Mouse (Mus musculus): ENCODE data around the gene Mgrn1.
A peak's percentile ranks its signal among the peaks of the same experiment; 100 is the strongest.

Mgrn1 gene

DNA sequence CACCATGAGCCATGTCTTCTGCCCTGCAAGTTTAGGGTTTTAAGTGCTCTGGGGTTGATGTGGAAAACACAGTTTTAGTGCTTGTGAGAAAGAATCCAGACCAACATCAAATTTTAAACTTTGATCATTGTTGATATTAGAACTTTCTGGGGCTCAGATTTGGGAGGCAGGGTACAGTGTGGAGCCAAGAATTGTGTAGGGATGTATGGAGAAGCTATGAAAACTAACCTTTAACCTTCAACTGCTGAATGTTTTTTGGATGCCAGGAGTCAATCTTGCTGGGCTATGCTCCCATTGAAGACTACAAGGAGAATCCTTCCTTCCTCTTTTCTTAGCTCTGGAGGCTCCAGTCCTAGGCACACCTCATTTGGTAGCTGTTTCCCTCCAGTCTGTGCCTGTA is 20.5 kb downstream of the Mgrn1 start:
- no peak for DNase-seq (ENCODE audit: low read depth in 2 of 2, low spot score in 2 of 2)

DNA sequence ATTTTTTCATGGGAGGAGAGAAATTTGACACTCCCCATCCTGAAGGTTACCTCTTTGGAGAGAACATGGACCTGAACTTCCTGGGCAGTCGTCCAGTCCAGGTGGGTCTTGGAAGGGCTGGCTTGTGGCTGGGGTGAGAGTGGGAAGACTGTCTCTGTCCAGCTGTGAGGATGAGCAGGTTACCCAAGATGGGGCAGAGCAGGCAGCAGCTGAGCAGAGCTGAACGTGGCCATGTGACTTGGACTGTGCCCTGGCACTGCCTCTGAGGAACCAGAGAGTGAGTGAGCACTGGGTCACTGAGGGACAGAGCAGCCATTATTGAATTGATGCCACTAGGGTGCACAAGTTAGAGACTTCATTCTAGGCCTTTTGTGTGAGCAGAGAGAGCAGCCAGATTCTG is 21.3 kb downstream of the Mgrn1 start:
- DNase-seq (ENCODE audit: low read depth in 2 of 2, low spot score in 2 of 2), result no peak

DNA sequence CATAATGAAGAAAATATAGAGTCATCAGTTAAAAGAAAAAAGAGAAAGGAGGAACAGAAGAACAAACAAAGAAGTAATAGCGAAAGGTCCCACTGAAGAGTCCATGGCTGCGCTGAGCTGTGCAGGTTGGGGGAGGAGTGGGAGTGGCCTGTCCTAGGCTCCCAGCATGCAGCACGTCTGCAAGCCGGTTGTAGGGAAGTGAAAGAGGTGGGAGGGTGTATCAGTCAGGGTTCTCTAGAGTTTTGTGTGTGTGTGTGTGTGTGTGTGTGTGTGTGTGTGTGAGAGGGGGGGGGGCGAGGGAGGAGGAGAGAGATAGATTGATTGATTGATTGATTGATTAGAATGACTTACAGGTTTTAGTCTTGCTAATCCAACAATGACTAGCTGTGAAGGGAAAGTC is 21.9 kb downstream of the Mgrn1 start:
- no peak for DNase-seq (ENCODE audit: low read depth in 2 of 2, low spot score in 2 of 2)

DNA sequence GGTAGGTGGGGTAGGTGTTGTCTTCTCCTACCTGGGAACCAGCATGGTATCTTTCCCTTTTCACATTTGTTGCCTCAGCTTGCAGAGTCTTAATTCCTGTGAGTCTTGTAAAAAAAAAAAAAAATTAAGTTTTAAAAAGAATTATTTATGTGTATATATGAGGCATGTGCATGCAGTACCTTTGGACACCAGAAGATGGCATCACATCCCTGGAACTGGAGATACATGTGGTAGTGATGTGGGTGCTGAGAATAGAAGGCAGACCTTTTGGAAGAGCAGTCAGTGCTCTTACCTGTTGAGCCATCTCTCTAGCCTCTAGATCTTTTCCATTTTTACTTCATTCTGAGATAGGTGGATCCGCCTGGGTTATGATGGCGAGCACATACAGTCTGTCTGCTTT is 23.7 kb downstream of the Mgrn1 start:
- DNase-seq (ENCODE audit: low read depth in 2 of 2, low spot score in 2 of 2), result peak in 1 of 2 experiments; percentile 37

DNA sequence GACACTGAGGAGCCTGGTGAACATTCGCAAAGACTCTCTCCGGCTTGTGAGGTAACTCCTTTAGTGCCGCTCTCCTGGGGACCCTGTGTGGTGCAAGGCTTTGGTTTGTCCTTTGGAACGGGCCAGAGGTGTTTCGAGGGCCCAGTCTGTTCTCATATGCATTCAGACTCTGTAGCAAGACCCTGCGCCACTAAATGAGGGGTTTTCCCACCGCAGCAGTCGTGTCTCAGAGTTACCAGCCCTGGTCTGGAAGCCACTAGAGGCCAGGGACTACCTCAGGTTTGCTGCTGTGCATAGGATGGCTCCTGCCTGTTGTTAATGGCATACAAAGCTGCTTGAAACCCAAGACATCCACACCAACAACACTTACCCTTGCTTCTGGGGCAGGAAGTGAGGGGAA is 24.7 kb downstream of the Mgrn1 start:
- no peak for DNase-seq (ENCODE audit: low read depth in 2 of 2, low spot score in 2 of 2)

DNA sequence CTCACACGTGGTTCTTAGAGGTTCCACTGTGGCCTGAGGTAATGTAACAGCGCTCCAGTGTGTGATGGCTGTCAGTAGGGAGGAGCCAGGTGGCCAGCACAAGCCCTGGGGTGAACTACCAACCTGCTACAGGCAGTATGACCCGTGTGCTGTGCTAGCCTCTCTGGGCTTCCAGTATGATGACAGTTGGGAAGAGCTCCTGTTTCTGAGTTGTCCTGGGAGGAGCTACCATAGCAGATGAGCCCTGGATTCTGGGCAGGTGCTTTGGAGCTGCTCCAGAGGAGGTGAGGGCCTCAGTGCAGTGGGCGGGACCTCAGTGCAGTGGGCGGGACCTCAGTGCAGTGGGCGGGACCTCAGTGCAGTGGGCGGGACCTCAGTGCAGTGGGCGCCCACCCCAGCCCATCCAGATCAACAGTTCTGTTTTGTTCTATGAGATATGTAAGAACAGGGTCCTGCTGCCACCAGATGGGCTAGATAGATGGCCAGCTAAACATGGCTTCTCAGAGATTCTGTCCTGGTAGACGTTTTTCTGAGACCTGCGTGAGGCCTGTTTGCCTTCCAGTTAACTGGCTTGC is 26.1 kb downstream of the Mgrn1 start:
- DNase-seq (ENCODE audit: low read depth in 2 of 2, low spot score in 2 of 2), result no peak

DNA sequence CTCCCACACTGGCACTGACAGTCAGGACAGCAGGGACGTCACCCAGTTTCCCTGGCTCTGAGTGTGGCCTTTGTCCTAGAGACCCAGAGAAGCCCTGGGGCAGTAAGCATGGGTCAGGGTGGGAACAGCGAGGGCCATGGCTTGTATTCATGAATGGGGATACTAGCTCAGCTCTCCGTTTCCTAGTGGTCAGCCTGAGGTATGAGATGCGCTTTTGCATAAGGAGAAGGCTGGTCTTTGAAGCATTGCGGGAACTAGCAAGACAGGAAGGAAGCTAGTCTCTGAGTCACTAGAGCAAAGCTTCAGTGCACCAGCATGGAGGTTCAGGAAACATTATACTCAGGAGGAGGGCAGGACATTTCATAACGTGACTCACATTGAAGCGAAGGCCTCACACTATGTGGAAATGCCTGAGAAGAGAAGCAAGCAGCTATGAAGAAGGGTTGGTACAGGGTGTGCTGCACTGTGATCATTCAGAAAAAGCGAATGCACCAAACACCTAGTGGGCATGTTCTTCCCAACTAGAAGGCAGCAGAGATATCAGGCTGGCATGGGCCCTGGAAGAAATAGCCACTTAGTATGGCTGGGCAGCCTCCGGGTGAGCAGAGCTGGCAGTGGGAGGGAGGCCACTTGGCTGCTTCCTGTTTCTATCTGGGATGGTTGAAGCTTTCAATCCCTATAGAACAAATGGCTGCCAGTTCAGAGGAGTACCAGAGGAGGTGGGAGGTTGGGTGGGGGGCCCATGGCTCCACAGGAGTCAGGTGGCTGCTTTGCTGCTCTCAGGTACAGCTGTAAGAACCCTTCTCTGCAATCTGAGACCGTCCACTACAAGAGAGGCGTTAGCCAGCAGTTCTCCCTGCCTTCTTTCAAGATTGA is 27.1 kb downstream of the Mgrn1 start:
- no peak for DNase-seq (ENCODE audit: low read depth in 2 of 2, low spot score in 2 of 2)

DNA sequence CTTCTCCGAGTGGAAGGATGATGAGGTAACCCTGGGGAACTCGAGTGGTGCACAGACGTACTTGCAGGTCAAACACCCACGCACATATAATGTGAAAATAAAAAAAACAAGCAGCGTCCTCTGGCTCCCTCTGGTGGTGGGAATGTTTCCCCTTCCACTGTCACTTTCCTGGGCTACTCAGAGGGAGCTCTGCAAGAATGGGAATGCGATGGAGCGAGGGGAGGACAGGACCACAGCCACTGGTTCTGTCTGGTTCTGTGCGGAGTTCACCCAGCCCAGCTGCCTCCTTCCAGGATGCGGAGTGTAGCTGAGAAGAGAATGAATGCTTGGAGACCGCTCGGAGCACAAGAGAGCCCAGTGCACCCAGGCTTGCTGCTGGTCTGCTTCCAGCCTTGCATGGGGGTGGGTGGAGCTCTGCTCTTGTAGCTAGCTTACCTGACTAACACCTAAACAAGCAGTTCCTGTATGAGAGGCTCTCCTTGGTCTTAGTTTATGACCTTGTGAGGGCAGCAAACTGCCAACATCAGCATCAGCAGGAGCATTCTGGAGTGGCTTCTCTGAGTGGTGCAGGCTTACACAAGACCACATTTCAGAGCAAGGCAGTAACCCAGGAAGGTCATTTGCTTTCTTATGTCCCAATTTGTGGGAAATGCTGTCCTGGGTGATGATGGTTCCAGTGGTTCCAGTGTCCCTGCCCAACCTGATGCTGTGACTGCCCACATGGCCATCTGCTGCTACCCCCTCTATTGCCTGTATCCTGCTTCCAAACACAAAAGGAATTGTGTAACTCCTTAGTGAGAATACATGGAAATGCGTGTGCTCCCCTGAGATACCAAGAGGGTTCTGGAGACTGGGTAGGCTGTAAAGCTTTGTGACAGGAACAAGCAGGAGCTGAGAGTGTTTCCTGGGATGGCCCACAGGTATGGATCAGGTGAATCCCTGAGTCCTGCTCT is 28.0 kb downstream of the Mgrn1 start:
- peak; percentile 79 to 88 for DNase-seq (ENCODE audit: low read depth in 2 of 2, low spot score in 2 of 2)

DNA sequence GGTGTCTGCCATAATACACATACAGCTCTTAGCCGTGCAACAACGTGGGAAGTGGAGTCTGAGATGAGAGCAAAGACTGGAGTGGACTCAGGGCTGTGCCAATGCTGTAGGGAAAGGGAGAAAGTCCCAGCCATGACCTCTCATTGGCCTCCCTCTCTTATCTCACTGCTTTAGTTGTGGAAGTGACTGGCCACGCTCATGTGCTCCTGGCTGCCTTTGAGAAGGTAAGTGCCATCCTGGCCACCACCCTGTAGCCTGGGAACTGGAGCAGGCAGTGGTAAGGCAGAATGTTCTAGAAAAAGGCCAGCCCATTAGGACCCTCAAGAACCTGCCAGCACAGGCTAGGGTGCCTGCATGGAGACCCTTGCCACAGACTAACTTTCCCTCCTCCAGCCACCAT is 29.9 kb downstream of the Mgrn1 start:
- no peak for DNase-seq (ENCODE audit: low read depth in 2 of 2, low spot score in 2 of 2)

DNA sequence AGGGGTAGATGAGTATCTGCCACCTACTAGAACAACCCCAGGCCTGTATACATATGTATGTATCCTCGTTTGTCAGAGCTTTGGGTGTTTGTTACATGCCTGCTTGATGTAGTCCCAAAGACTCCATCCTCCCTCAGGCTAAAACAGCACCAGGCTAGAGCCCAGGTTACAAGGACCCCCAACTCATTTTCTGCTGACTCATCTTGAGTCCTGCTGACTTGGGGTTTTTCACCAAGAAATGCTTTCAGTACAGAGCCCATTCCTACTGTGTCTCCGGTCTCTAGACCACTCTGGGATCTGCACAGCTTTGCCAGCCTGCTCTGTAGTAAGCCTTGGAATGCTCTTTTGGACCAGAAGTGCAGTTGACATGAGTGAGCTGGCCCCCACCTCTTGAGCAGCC is 30.6 kb downstream of the Mgrn1 start:
- no peak for DNase-seq (ENCODE audit: low read depth in 2 of 2, low spot score in 2 of 2)

DNA sequence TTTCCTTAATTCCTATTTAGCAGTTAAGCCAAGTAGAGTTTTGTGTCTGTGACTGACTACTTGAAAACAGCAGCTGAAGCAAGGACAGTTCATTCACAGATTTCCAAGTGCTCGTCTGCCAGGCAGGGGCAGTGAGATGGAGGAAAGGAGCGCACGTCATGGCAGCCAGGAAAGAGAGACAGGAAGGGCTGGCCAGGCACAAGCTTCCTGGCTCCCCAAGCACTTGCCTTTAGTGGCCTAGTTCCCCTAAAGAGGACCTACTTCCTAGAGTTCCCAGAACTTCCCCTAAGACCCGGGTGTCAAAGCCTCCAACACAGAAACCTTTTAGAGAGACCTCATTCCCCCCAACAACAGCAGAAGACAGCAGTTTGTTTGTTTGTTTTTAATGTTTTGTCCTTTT is 34.5 kb downstream of the Mgrn1 start:
- DNase-seq (ENCODE audit: low read depth in 2 of 2, low spot score in 2 of 2), result no peak

DNA sequence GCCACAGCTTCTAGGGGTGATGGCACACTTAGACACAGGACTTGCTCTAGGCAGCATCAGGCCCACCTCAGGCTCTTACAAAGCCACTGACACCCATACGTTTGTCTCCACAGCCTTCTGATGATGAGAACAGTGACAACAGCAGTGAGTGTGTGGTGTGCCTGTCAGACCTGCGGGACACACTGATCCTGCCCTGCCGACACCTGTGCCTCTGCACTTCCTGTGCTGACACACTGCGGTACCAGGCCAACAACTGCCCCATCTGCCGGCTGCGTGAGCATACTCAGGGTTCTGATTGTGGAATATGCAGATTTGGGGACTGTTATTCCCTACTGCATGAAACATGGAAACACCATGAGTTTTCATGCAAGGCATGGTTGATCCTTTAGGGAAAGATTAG is 36.4 kb downstream of the Mgrn1 start:
- DNase-seq (ENCODE audit: low read depth in 2 of 2, low spot score in 2 of 2), result peak; percentile 6 to 19

DNA sequence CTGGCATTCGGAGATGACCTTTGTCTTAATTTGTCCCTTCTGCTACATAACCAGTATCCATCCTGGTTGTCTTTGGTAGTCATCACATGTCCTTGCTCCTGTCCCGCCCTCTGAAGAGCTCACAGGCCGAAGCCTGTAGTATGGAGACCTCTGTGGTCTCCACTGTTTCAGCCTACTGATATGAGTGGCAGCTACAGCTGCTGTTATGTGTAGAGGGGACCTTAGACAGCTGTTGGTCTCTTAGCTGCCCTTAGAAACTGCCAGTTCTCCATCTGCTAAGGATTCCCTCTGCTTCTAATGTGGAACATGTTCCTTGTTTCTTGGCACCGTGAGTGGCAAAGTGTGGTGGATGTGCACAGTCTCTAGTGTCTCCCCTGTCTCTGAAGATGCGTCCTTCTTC is 37.9 kb downstream of the Mgrn1 start:
- DNase-seq (ENCODE audit: low read depth in 2 of 2, low spot score in 2 of 2), result no peak

DNA sequence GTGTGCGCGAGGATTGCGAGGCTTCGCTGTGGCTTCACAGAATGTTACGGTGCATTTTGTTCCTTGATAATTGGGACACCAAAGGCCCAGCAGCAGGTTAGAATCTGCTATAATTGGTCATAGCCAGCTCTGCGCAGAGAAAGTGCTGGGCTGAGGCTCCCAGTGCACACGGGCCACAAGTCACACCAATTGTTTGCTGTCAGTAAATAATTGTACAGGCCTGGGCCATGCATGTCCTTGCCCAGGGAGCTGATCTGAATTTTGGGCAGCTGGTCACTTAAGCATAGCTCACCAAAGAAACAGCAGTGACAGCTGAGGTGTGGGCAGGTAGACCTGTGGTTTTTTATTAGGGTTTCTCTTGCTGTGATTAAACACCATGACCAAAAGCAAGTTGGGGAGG is 41.9 kb downstream of the Mgrn1 start:
- no peak for DNase-seq (ENCODE audit: low read depth in 2 of 2, low spot score in 2 of 2)

DNA sequence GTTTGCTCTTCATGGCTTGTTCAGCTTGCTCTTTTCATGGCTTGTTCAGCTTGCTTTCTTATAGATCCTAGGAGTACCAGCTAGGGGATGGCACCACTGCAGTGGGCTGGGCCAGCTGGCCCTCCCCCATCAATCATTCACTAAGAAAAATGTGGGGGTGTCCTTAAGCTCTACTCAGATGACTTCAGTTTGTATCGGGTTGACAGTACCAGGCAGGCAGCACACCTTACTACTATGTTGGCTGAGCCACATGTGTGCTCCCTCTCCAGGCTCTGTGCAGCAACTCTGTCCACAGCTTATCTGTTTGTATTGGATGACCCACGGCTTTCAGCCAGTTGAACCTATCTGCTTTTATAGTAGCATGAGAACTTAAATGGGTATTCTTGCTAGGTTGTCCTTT is 42.4 kb downstream of the Mgrn1 start:
- DNase-seq (ENCODE audit: low read depth in 2 of 2, low spot score in 2 of 2), result no peak

DNA sequence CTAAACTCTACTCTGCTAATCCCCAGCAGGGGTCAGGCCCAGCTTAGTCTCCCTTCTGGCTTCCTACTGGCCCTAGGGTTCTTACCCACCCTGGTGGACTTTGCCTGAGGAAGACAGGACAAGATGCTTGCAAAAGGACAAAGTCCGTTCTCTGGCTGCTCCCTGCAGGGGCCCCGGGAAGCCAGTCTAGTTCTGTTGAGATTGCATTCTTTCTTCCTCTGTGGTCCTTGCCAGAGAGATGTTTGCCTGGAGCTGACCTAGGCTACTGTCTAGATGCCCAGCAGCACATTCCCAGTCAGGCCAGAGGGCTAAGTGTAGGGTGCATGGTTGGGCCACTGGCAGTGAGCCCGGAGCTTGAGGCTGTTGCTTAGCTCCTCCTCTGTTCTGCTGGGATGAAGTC is 46.4 kb downstream of the Mgrn1 start:
- DNase-seq (ENCODE audit: low read depth in 2 of 2, low spot score in 2 of 2), result no peak

DNA sequence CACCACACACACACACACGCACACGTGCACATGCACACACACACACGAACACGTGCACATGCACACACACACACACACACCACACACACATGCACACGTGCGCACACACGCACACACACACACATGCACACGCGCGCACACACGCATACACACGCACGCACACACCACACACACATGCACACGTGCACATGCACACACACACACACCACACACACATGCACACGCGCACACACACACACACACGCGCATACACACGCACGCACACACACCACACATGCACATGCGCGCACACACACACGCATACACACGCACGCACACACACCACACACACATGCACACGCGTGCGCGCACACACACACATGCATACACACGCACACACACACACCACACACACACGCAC is 49.4 kb downstream of the Mgrn1 start:
- no peak for DNase-seq (ENCODE audit: low read depth in 2 of 2, low spot score in 2 of 2)

DNA sequence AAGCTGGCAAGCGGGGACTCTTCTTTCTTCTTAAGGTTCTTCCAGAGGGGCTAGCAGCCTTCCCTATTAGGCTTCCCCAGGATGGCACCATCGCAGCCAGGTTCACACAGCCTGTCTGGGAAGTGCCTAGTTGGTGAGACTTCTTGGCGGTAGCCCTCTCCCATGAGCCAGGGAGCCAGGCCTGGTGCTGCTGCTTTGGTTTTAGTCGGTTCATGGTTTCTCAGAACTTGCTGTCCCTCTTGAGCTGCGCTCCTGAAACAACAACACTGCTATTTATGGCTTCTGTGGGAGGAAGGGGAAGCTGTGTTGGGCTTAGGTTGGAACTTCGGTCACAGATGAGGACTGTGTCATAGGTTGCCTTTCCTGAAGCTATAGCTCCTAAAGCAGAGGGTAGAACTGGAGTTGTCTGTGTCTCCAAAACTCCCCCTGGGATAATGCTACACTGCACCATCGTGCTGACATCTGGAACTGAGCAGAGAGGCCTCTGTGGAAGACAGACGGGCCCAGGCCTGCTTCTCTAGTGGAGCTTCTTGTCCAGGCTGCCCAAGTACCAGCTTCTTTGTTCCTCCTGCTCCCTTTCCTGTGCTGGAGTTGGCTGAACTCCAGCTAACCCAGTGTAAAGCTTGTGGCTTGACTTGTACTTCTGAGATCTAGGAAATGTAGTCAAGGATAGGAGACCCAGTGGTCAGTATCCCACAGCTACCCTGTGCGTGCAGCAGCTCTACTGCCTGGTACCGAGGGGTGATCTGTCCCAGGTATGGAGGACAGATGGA is 50.1 kb downstream of the Mgrn1 start:
- DNase-seq (ENCODE audit: low read depth in 2 of 2, low spot score in 2 of 2), result no peak

DNA sequence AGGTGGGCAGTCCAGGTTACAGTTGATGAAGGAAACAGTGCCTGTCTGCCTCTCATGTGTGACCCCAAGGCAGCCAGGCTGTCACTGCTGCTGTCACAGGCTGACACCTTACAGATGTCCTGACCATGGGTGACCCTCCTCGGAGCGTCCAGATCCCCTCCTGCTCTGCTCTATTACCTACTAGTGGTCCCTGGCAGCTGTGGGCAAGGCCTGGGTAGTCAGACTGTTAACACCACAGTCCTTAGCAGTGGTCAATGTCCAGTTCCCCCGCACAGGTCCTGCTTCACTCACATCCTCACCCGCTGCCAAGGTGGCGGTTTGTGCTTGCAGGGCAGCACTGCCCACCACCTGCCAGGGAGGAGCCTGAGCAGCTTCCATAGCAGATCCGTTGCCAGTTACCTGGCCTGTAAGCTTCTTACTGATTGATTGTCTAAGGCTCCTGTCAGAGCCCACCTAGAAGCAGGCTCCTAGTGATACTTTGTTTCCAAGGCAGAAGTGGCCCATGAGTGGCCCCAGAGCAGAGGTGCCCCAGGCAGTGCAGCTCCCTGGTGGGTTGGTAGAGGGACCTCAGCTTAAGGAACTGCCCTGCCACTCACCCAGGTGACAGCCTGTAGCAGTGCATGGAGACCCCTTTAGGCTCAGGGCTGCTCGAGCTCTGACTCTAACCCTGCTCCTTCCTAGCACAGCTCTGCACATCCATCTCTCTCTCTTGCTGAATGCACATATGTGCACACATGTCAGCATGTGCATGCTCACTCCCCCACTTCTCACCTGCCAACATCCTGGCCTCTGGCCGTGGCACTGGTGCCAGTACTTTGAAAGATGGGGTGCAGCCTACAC is 51.5 kb downstream of the Mgrn1 start:
- DNase-seq (ENCODE audit: low read depth in 2 of 2, low spot score in 2 of 2), result no peak

DNA sequence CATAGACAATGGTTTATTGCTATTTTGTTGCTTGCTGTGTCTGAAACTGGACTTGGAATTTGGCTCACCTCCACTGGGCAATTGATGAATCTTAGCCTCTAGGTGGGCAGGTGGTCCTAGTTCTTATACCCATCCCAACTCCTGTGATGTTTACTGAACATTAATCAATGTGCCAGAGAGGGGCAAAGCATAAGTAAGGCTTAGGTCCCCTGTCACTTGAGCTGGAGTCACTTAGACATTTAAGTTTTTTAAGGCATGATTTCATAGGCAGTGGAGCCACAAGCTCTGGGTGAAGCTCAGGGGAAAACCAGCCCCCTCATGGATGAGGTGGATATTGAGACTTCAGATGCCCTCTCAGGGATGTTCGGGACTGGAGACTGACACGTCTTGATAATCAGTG is 52.4 kb downstream of the Mgrn1 start, which contains the start of gene Nudt16l1:
Nudt16l1 (plus strand) TSS at position 301 of the 400 bp plus-strand sequence.
- no peak for DNase-seq (ENCODE audit: low read depth in 2 of 2, low spot score in 2 of 2)
